Mouse (Mus musculus): ENCODE results near the gene Nrg4. TPM values are rescaled to one million over a fixed set of nuclear protein-coding genes. Genes with fewer than 3 reads are reported as not detected.

Nrg4 gene
- total and polyA plus RNA-seq, 2 experiments: 5.3 to 24.2 TPM

DNA sequence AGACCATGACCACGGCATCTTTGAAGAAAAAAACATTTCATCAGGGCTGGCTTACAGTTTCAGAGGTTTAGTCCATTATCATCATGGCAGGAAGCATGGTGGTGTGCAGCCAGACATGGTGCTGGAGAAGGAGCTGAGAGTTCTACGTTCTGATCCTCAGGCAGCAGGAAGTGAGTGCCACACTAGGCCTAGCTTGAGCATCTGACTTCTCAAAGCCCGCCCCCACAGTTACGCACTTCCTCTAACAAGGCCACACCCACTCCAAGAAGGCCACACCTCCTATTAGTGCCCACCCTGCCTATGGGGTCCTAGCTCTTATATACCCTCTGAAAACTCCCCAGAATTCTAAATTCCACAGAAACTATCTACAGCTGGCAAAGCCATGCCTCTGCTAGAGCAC is 34.7 kb downstream of the Nrg4 start:
- Histone ChIP-seq H3K27ac (replicated peaks; ENCODE audit: insufficient read depth, low read depth, low read length) (no peak overlapping the region), H3K79me2 (ENCODE audit: control insufficient read depth, insufficient read depth, low read length) (no peaks in the 10 kb centered on the region), H3K9ac (ENCODE audit: low read depth, low read length) (no peak overlapping the region), H3K4me1 (ENCODE audit: control insufficient read depth, insufficient read depth, low read length) (no peaks in the 10 kb centered on the region), H3K4me3 (ENCODE audit: insufficient read depth, low read depth, low read length) (no peak overlapping the region), H3K27me3 (ENCODE audit: control insufficient read depth, insufficient read depth, low read length) (no peaks in the 10 kb centered on the region), H3K36me3 (ENCODE audit: control insufficient read depth, insufficient read depth, low read length) (no peaks in the 10 kb centered on the region)
- no peak for DNase-seq (ENCODE audit: extremely low read depth, low read depth, low spot score)
- WGBS: 91% methylated on average over 4 of the region's 4 CpGs
- no peak for TF ChIP-seq POLR2A (IDR thresholded peaks at IDR 0.05; ENCODE audit: extremely low read depth, insufficient read depth, low read length)
- no peak for TF ChIP-seq CTCF (IDR thresholded peaks at IDR 0.05; ENCODE audit: low read depth, low read length)

DNA sequence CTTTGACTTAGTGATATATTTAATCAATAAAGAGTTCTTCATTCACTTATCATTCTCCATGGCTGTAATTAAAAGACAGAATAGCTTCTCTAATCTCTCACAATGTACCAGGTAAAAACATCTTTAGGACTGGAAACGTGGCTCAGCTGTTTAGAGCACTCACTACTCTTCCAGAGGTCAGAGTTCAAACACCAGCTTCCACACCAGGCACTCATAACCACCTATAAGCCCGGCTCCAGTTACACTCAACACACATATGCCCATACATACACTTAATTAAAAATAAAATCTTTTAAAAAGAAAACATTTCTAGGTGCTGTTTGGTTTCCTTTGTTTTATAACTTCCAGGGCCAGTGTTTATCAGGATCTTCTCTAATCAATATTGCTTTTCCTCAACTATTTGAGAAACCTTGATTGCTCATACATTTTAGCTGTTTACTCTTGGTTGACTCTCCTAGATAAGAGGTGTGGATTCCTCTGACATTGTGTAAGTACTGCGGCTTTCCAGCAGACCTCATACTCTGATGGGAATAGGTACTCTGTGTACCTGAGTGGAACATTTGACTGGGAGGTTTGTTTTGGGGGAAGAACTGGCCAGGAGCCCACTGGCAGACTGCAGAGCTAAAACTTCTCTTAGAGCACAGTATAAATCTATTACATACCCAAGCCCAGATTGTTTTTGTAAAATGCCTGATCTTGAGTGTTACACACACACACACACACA is 37.0 kb downstream of the Nrg4 start:
- Histone ChIP-seq H3K27me3 (ENCODE audit: control insufficient read depth, insufficient read depth, low read length) (no peaks in the 10 kb centered on the region), H3K36me3 (ENCODE audit: control insufficient read depth, insufficient read depth, low read length) (no peaks in the 10 kb centered on the region), H3K4me1 (ENCODE audit: control insufficient read depth, insufficient read depth, low read length) (no peaks in the 10 kb centered on the region), H3K4me3 (ENCODE audit: insufficient read depth, low read depth, low read length) (no peak overlapping the region), H3K9ac (ENCODE audit: low read depth, low read length) (no peak overlapping the region), H3K27ac (replicated peaks; ENCODE audit: insufficient read depth, low read depth, low read length) (0 out of 2 replicates have a peak overlapping the region, but pooled peaks have one; percentile 32), H3K79me2 (ENCODE audit: control insufficient read depth, insufficient read depth, low read length) (no peaks in the 10 kb centered on the region)
- TF ChIP-seq CTCF (IDR thresholded peaks at IDR 0.05; ENCODE audit: low read depth, low read length) (no peak), POLR2A (IDR thresholded peaks at IDR 0.05; ENCODE audit: extremely low read depth, insufficient read depth, low read length) (no peak)
- peak; percentile 93 for DNase-seq (ENCODE audit: extremely low read depth, low read depth, low spot score)
- 17% methylated on average over 3 of the region's 3 CpGs for WGBS

DNA sequence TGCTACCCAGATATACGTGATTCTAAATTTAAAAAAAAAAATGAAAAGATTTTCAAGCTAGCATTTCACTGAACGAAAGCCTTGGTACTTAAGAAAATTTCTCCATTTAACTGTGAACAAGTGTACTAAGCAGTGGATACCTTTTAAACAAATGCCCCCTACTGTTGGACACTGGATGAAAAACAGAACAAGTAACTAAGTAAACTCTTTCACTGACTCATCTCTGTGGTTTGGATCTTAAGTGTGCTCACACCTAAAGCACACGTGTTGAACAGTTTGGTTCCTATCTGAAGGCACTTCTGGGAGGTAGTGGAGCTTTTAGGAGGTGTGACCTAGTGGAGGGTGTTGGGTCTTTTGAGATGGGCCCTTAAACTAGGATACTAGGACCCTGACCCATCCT is 41.4 kb downstream of the Nrg4 start:
- H3K4me1 ChIP-seq (ENCODE audit: control insufficient read depth, insufficient read depth, low read length): peaks cover 2% of the 10 kb centered on the region
- no peak overlapping the region for H3K27ac ChIP-seq (replicated peaks; ENCODE audit: insufficient read depth, low read depth, low read length)
- DNase-seq (ENCODE audit: extremely low read depth, low read depth, low spot score): peak; percentile 37
- H3K9ac ChIP-seq (ENCODE audit: low read depth, low read length): no peak overlapping the region
- H3K36me3 ChIP-seq (ENCODE audit: control insufficient read depth, insufficient read depth, low read length): no peaks in the 10 kb centered on the region
- WGBS: 80% methylated on average over 3 of the region's 3 CpGs
- no peaks in the 10 kb centered on the region for H3K79me2 ChIP-seq (ENCODE audit: control insufficient read depth, insufficient read depth, low read length)
- TF ChIP-seq CTCF (IDR thresholded peaks at IDR 0.05; ENCODE audit: low read depth, low read length) (no peak), POLR2A (IDR thresholded peaks at IDR 0.05; ENCODE audit: extremely low read depth, insufficient read depth, low read length) (no peak)
- no peak overlapping the region for H3K4me3 ChIP-seq (ENCODE audit: insufficient read depth, low read depth, low read length)
- no peaks in the 10 kb centered on the region for H3K27me3 ChIP-seq (ENCODE audit: control insufficient read depth, insufficient read depth, low read length)

DNA sequence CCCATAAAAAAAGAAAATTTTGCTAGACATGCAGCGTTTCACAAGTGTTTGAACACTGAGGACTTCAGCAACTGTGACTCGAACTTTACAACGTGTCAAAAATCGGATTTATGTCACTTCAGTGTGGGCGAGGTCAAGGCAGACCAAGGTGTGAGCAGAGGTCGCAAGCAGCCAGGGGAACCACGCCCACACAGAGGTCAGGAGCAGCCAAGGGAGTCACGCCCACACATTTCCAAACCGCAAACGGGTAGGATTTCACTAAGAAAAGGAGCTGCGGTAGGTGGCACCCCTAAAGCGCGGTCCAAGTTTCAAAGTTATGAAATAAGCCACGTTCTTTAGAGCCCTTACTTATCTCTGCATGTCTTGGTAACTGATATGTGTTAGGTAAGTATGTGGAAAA is 43.1 kb downstream of the Nrg4 start:
- TF ChIP-seq CTCF (IDR thresholded peaks at IDR 0.05; ENCODE audit: low read depth, low read length) (no peak), POLR2A (IDR thresholded peaks at IDR 0.05; ENCODE audit: extremely low read depth, insufficient read depth, low read length) (no peak)
- DNase-seq (ENCODE audit: extremely low read depth, low read depth, low spot score): peak; percentile 91
- Histone ChIP-seq H3K79me2 (ENCODE audit: control insufficient read depth, insufficient read depth, low read length) (no peaks in the 10 kb centered on the region), H3K36me3 (ENCODE audit: control insufficient read depth, insufficient read depth, low read length) (no peaks in the 10 kb centered on the region), H3K27me3 (ENCODE audit: control insufficient read depth, insufficient read depth, low read length) (no peaks in the 10 kb centered on the region), H3K4me1 (ENCODE audit: control insufficient read depth, insufficient read depth, low read length) (peaks cover 8% of the 10 kb centered on the region), H3K4me3 (ENCODE audit: insufficient read depth, low read depth, low read length) (0 out of 2 replicates have a peak overlapping the region, but pooled peaks have one; percentile 48), H3K27ac (replicated peaks; ENCODE audit: insufficient read depth, low read depth, low read length) (no peak overlapping the region), H3K9ac (ENCODE audit: low read depth, low read length) (no peak overlapping the region)
- 3% methylated on average over 14 of the region's 14 CpGs for WGBS

DNA sequence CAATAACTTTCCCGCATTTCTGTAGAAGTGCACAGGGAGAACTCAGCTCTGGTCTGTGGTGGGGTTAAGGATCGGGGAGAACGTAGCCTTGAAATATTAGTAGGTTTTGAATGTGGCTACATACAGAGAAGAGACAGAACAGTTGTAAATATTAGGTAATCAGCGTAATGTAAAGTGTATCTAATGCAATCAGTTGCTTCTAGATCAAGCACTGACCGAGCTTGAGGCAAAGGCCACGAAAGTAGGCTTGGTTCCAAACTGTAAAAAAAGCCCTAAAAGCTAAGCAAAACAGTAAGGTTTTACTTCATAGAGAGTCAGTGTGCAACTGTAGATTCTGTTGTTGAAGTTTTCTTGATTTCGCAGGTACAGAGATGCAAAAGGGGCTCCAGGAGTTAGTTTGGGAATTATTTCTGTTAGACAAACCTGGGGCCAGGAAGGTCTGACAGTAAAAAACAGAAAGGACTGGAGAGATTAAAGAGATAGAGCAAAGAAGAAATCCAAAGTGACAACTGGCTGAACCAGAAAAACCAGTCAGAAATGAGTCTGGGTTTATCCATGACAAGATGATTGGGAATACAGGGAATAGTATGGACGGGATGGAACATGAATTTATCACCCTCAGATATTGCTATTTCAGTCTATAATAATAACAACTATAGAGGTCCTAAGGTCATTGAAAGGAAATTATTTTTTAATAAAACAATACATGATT is 47.4 kb downstream of the Nrg4 start:
- H3K4me1 ChIP-seq (ENCODE audit: control insufficient read depth, insufficient read depth, low read length): peaks cover 11% of the 10 kb centered on the region
- TF ChIP-seq POLR2A (IDR thresholded peaks at IDR 0.05; ENCODE audit: extremely low read depth, insufficient read depth, low read length): no peak
- no peak for TF ChIP-seq CTCF (IDR thresholded peaks at IDR 0.05; ENCODE audit: low read depth, low read length)
- 50% methylated on average over 8 of the region's 8 CpGs for WGBS
- DNase-seq (ENCODE audit: extremely low read depth, low read depth, low spot score): peak; percentile 79
- peak overlapping the region; percentile 37; the same call in 1 of the 2 replicates for H3K27ac ChIP-seq (replicated peaks; ENCODE audit: insufficient read depth, low read depth, low read length)
- H3K36me3 ChIP-seq (ENCODE audit: control insufficient read depth, insufficient read depth, low read length): no peaks in the 10 kb centered on the region
- H3K27me3 ChIP-seq (ENCODE audit: control insufficient read depth, insufficient read depth, low read length): no peaks in the 10 kb centered on the region
- H3K79me2 ChIP-seq (ENCODE audit: control insufficient read depth, insufficient read depth, low read length): no peaks in the 10 kb centered on the region
- H3K4me3 ChIP-seq (ENCODE audit: insufficient read depth, low read depth, low read length): no peak overlapping the region
- no peak overlapping the region for H3K9ac ChIP-seq (ENCODE audit: low read depth, low read length)

Measured in liver, adult 2 months (tissue).